Mouse (Mus musculus) left cerebral cortex, adult 18-20 months (tissue): ENCODE data around the gene C1galt1. TPM values are rescaled to one million over a fixed set of nuclear protein-coding genes. Genes with fewer than 3 reads are reported as not detected.

ENCODE experiments used
- DNase-seq, 2 experiments: peaks; one replicate each; pipeline ENCODE4 v3.0.0; 2021 to 2022; ENCODE audit warnings: low spot score in 2 of 2, mixed read lengths in 1 of 2
- long read RNA-seq, 2 experiments: library from polyadenylated mRNA; stranded (forward); transcript quantifications; one replicate each; pipeline ENCODE4 v2.0.0; 2021
- total RNA-seq, 2 experiments: library from RNA; stranded (reverse); gene quantifications; 2 replicates each; pipeline ENCODE4 v1.2.3; 2021

Gene C1galt1
- total RNA-seq = 10 to 100 TPM; 10.8 to 13.3 TPM
- long read RNA-seq, experiment 1, full-length matches to known transcripts = 3 of 5 reads
- long read RNA-seq, experiment 1, partial matches to known transcripts = 0 of 5 reads
- long read RNA-seq, experiment 1, other reads (novel, unspliced or antisense) = 2 of 5 reads
- long read RNA-seq, experiment 2, full-length matches to known transcripts = 1 of 6 reads
- long read RNA-seq, experiment 2, partial matches to known transcripts = 0 of 6 reads
- long read RNA-seq, experiment 2, other reads (novel, unspliced or antisense) = 5 of 6 reads

GRCm38 (mm10) chr6:7844802-7845679 lies at the start of gene C1galt1:
Gene C1galt1, plus strand, starts transcription at chr6:7844842.
- peak in 1 of 2 experiments; percentile 25 for DNase-seq

DNA sequence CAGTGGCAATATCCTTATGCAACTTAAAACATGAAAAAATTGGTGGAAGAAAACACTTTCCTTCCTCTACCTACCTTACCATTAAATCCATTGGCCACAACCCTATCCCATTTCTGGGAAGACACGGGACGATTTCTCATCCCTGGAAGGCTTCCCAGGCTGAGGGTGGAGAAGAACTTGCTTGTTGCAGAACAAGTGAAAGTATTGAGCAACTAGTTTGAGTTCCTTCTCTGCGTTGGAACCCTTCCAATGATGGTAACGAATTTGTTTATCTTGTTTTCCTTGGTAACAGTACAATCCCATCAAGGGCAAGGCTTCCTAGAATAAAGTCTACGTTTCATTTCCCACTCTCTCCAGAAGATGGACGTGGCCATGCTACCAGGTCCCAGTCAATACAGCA lies 44.7 kb upstream of the C1galt1 start:
- no peak for DNase-seq

- no peak for DNase-seq
Measured at GRCm38 (mm10) chr6:7803765-7804542, 40.7 kb upstream of the C1galt1 start.

DNA sequence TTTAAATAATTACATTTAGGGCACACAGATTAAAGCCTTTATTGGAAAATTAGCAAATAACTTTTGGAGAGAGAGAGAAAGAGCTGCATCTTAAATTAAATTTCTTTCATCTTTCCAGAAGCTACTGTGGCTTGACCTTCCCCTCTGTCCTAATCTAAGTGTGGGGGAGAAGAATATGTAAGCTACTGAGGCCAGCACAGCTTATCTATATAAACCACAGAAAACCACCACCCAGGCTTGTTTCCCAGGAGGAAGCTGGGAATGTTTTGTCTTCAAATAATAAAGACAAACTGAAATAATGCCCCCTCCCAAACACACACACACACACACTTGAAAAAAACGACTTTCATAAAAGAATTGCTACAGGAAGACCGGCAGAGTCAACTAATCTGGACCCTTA lies 30.5 kb upstream of the C1galt1 start:
- DNase-seq = no peak

GRCm38 (mm10) chr6:7816233-7816632 lies 28.4 kb upstream of the C1galt1 start:
- DNase-seq = no peak

DNA sequence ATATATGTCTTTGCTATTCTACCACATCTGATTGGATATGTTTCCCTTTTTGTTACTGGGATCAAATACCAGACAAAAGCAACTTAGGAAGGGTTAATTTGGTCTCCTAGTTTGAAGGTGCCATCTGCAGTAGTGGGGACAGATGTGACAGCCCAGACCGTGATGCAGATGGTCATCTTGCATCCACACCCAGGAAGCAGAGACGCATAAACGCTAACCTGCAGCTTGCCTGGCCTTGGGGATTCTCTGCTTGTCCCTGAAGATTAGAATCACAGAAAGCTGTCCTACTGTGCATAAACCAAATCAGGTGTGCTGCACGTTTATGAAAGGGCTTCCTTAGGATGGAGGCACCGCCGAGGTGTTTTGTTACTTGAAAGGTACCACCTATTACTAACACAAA lies 22.0 kb upstream of the C1galt1 start:
- DNase-seq = no peak

DNA sequence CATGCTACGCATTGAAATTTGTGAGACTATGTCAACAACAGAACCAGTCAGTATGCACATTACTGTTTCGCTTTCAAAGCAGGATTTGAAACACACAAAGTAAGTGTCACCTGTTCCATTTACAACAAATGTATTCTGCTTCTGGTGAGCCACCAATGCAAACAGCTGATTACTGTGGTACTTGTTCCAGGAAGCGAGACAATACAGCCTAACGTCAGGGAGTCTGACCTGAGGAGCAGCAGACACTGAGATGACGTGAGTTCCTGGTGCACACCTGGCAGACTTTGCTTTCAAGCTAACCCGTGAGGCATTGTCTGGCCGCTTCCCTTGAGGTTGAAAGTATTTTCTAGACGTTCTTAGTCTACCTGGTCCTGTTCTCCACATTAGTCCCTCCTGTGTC lies 13.8 kb upstream of the C1galt1 start:
- no peak for DNase-seq

- no peak for DNase-seq
Measured at GRCm38 (mm10) chr6:7832564-7833175, 12.0 kb upstream of the C1galt1 start.

DNA sequence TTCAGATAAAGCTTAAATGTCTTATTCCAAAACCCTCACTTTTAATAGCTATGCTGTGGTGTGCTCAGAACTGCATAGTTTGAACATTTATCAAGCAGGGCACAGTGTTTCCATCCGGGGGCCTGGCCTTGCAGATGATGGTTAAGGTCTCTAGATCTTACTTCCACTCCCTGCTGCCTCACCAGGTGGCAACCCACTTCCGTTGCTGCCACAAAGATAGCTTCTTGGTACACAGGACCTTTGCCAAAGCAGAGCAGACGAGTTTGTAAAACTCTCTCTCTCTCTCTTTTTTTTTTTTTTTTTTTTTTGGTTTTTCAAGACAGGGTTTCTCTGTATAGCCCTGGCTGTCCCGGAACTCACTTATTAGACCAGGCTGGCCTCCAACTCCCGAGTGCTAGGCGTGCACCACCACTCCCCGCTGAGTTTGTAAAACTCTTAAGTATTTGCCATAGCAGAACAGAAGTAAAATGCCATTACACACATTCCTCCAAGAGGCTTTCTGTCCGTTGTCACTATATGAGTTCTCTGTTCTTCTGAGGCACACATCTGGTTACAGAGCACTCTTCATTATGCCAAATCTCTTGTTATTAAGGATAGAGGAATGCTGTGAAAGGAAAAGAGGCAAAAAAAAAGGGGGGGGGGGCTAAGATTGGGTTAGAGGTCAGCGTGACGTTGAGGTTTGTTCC lies 773 bp upstream of the C1galt1 start:
- no peak for DNase-seq

DNA sequence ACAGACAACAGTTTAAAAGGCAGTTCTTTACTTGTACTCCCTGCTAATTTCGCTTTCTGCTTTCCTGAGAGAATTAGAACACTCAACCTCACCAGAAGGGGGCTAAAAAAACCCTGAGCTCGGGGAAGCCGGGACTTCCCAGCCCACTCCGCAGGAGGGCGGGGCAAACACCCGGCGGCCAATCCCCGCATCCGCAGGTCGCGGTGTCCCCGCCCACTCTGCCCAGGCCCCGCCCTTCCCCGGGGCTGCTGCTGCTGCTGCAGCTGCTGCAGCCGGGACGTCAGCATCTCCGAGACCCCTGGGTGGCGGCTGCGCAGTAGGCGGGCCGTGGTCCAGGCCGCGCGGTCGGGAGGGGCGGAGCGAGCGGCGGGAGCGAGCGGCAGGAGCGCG lies 235 bp upstream of the C1galt1 start:
- DNase-seq = peak; percentile 95 to 97

GRCm38 (mm10) chr6:7845680-7846017 lies 1.0 kb downstream of the C1galt1 start:
- DNase-seq = no peak

DNA sequence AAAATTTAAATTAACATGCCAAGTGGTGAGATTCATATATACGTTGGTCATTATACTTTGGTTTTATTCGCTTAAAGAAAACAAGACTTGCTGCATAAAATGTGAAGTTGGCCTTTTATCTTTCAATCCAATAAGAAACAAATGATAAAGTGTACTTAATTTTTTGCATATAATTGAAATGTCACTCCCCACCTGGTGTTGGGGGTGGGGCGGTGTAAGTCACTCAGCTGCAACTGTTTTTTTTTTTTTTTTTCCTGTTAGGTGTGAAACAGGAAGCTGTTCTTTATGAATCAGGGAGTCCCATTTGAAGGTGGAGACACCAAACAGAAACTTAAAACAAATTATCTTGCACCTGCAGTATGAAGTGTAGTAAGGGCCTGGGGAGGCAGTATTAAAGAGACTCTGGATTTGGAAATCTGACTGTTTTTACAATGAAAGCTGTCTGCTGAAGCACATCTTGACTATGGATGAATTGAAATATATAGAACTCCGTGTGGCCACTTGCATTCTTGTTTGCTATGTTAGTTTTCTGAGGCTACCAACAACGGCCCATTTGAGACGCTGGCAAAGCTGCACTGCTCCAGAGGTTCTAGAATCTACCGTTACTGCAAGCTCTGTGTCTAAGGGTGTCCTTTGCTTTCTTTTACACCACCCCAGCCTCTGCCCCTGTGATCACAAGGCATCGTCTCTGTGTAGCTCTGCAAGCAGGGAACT lies 2.2 kb downstream of the C1galt1 start:
- DNase-seq = no peak

GRCm38 (mm10) chr6:7847890-7848508 lies 3.4 kb downstream of the C1galt1 start:
- no peak for DNase-seq

GRCm38 (mm10) chr6:7848714-7849113 lies 4.1 kb downstream of the C1galt1 start:
- DNase-seq = no peak

GRCm38 (mm10) chr6:7851036-7851435 lies 6.4 kb downstream of the C1galt1 start:
- DNase-seq = no peak

- DNase-seq = no peak
Measured at GRCm38 (mm10) chr6:7852919-7853318, 8.3 kb downstream of the C1galt1 start.

DNA sequence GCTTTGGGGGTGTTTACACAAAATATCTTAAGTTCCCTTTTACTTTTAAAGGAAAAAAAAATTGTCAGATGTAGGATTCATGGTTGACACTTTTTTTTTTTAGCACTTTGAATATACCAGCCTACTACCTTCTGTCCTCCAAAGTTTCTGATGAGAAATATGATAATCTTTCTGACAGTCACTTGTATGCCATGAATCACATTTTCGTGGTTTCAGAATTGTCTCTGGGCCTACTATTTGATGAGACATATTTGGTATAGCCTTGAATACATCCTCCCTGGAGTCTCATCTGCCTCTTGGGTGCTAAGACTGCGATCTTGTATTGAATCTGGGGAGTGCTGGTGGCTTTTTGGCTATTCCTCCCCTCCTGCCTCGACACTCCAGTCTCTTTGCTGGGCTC lies 8.8 kb downstream of the C1galt1 start:
- no peak for DNase-seq

GRCm38 (mm10) chr6:7856682-7857290 lies 12.1 kb downstream of the C1galt1 start:
- DNase-seq = no peak
